Mouse (Mus musculus): Measurements from ENCODE around the gene Metrn. TPM values are rescaled to one million over a fixed set of nuclear protein-coding genes. Genes with fewer than 3 reads are reported as not detected.
A peak's percentile ranks its signal among the peaks of the same experiment; 100 is the strongest.
"Not testable (repeated sequence)": the region's sequence is repeated elsewhere in the genome, so short reads cannot be mapped to it uniquely, and the experiment has no call there.

Metrn gene
- polyA plus RNA-seq, 1 experiment from 2014 or later = 3.0 TPM

DNA sequence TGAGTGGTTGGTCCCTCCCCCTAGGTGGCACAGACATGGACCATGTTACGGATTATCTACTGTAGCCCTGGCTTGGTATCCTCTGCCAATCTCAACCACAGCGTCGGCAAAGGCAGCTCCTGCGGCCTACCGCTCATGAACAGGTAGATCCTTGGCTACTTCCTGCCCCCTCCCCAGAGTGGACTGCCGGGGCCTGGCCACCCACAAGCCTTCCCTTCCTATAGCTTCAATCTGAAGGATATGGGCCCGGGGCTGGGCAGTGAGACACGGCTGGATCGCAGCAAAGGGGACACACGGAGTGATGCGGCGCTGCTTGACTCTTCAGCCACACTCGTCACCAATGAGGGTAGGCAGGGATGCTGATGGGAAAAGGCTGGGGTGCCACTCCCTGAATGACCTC, 30.1 kb upstream of the Metrn start:
- no peak overlapping the region for H3K27ac ChIP-seq
- peaks cover 55% of the 10 kb centered on the region for H3K79me2 ChIP-seq (ENCODE audit: inconsistent target)
- H3K4me3 ChIP-seq (ENCODE audit: inconsistent target) = no peak overlapping the region
- H3K36me3 ChIP-seq (ENCODE audit: inconsistent target) = peaks cover 26% of the 10 kb centered on the region; the same call in 1 of the 2 replicates
- WGBS (ENCODE audit: missing documents) = 98% methylated on average over 13 of the region's 13 CpGs

- Histone ChIP-seq H3K27ac (no peak overlapping the region), H3K36me3 (ENCODE audit: inconsistent target) (peaks cover 26% of the 10 kb centered on the region; the same call in 1 of the 2 replicates), H3K4me3 (ENCODE audit: inconsistent target) (no peak overlapping the region), H3K79me2 (ENCODE audit: inconsistent target) (peaks cover 46% of the 10 kb centered on the region)
- WGBS (ENCODE audit: missing documents) = 96% methylated on average over 27 of the region's 27 CpGs
Observed at GRCm38 (mm10) chr17:25825984-25826570, 29.1 kb upstream of the Metrn start.

- 98% methylated on average over 6 of the region's 6 CpGs for WGBS (ENCODE audit: missing documents)
- H3K36me3 ChIP-seq (ENCODE audit: inconsistent target) = peaks cover 20% of the 10 kb centered on the region; the same call in 1 of the 2 replicates
Observed at GRCm38 (mm10) chr17:25825311-25825710, 28.4 kb upstream of the Metrn start.

GRCm38 (mm10) chr17:25824362-25825142, 27.6 kb upstream of the Metrn start:
- Histone ChIP-seq H3K4me3 (ENCODE audit: inconsistent target) (peak overlapping the region; percentile 93), H3K27ac (no peak overlapping the region), H3K79me2 (ENCODE audit: inconsistent target) (peaks cover 31% of the 10 kb centered on the region; the same call in 1 of the 2 replicates), H3K36me3 (ENCODE audit: inconsistent target) (peaks cover 20% of the 10 kb centered on the region; the same call in 1 of the 2 replicates)
- WGBS (ENCODE audit: missing documents) = 87% methylated on average over 15 of the region's 17 CpGs

More at GRCm38 (mm10) chr17:25825311-25825710, 28.4 kb upstream of the Metrn start:
- Histone ChIP-seq H3K4me3 (ENCODE audit: inconsistent target) (no peak overlapping the region), H3K27ac (no peak overlapping the region), H3K79me2 (ENCODE audit: inconsistent target) (peaks cover 38% of the 10 kb centered on the region)

DNA sequence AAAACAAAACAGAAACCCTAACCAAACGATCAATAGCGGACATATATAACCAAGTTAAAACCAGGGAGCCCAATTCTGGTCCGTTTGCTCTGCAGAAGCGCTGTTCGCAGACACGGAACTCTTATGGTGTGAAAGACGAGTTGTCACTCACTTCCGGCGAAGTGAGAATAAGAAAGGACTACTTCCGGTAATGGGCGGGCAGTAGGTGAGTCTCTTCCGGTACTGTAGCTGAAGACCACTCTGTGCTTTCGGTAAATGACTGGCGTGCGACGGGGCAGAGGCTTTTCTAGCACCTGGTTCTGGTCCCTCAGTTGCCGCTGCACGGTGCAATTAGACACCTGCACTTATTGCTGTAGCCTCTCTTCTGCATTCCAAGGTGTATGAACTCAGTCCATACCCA, 26.5 kb upstream of the Metrn start, which contains the start of gene Wdr24:
Wdr24 (plus strand) TSS at position 176 of the 400 bp plus-strand sequence.
- Histone ChIP-seq H3K36me3 (ENCODE audit: inconsistent target) (peaks cover 20% of the 10 kb centered on the region; the same call in 1 of the 2 replicates), H3K27ac (peak within 1 kb of the TSS; percentile 55), H3K79me2 (ENCODE audit: inconsistent target) (peaks cover 24% of the 10 kb centered on the region; the same call in 1 of the 2 replicates), H3K4me3 (ENCODE audit: inconsistent target) (peak within 1 kb of the TSS; percentile 93)
- WGBS (ENCODE audit: missing documents) = under 1% methylated on average over 18 of the region's 18 CpGs

- H3K79me2 ChIP-seq (ENCODE audit: inconsistent target) = peaks cover 6% of the 10 kb centered on the region; the same call in 1 of the 2 replicates
- H3K36me3 ChIP-seq (ENCODE audit: inconsistent target) = no peaks in the 10 kb centered on the region
- no peak overlapping the region for H3K27ac ChIP-seq
- H3K4me3 ChIP-seq (ENCODE audit: inconsistent target) = no peak overlapping the region
- 10% methylated on average over 44 of the region's 46 CpGs for WGBS (ENCODE audit: missing documents)
Observed at GRCm38 (mm10) chr17:25818851-25819780, 22.2 kb upstream of the Metrn start.

DNA sequence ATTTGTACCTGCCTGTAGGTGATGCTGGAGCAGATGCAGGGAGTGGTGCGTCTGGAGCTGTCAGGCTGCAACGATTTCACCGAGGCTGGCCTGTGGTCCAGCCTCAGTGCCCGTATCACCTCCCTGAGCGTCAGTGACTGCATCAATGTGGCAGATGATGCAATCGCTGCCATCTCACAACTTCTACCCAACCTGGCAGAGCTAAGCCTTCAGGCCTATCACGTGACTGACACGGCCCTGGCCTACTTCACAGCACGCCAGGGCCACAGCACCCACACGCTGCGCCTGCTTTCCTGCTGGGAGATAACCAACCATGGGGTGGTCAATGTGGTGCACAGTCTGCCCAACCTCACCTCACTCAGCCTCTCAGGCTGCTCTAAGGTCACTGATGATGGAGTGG, 20.7 kb upstream of the Metrn start:
- WGBS (ENCODE audit: missing documents) = 72% methylated on average over 11 of the region's 11 CpGs

GRCm38 (mm10) chr17:25813471-25813870, 16.5 kb upstream of the Metrn start:
- H3K4me3 ChIP-seq (ENCODE audit: inconsistent target) = no peak overlapping the region
- 2% methylated on average over 17 of the region's 20 CpGs for WGBS (ENCODE audit: missing documents)
- H3K79me2 ChIP-seq (ENCODE audit: inconsistent target) = no peaks in the 10 kb centered on the region
- no peaks in the 10 kb centered on the region for H3K36me3 ChIP-seq (ENCODE audit: inconsistent target)
- H3K27ac ChIP-seq = no peak overlapping the region

More for the DNA sequence above, 20.7 kb upstream of the Metrn start:
- Histone ChIP-seq H3K27ac (no peak overlapping the region), H3K36me3 (ENCODE audit: inconsistent target) (no peaks in the 10 kb centered on the region), H3K79me2 (ENCODE audit: inconsistent target) (no peaks in the 10 kb centered on the region), H3K4me3 (ENCODE audit: inconsistent target) (no peak overlapping the region)

GRCm38 (mm10) chr17:25810890-25811289, 14.0 kb upstream of the Metrn start:
- WGBS (ENCODE audit: missing documents) = 66% methylated on average over 4 of the region's 4 CpGs
- Histone ChIP-seq H3K27ac (no peak overlapping the region), H3K4me3 (ENCODE audit: inconsistent target) (no peak overlapping the region), H3K79me2 (ENCODE audit: inconsistent target) (no peaks in the 10 kb centered on the region), H3K36me3 (ENCODE audit: inconsistent target) (no peaks in the 10 kb centered on the region)

- H3K79me2 ChIP-seq (ENCODE audit: inconsistent target) = no peaks in the 10 kb centered on the region
- H3K4me3 ChIP-seq (ENCODE audit: inconsistent target) = no peak overlapping the region
- no peaks in the 10 kb centered on the region for H3K36me3 ChIP-seq (ENCODE audit: inconsistent target)
- no peak overlapping the region for H3K27ac ChIP-seq
- 16% methylated on average over 25 of the region's 25 CpGs for WGBS (ENCODE audit: missing documents)
Observed at GRCm38 (mm10) chr17:25809606-25810340, 12.8 kb upstream of the Metrn start.

GRCm38 (mm10) chr17:25808789-25809605, 12.1 kb upstream of the Metrn start, which contains the start of gene Fbxl16:
TSS of gene Fbxl16 (plus strand) at chr17:25809085.
- Histone ChIP-seq H3K27ac (no peak within 1 kb of the TSS), H3K4me3 (ENCODE audit: inconsistent target) (no peak within 1 kb of the TSS), H3K79me2 (ENCODE audit: inconsistent target) (no peaks in the 10 kb centered on the region), H3K36me3 (ENCODE audit: inconsistent target) (no peaks in the 10 kb centered on the region)
- under 1% methylated on average over 82 of the region's 100 CpGs for WGBS (ENCODE audit: missing documents)

- Histone ChIP-seq H3K4me3 (ENCODE audit: inconsistent target) (no peak overlapping the region), H3K27ac (no peak overlapping the region), H3K36me3 (ENCODE audit: inconsistent target) (no peaks in the 10 kb centered on the region), H3K79me2 (ENCODE audit: inconsistent target) (no peaks in the 10 kb centered on the region)
- 59% methylated on average over 5 of the region's 5 CpGs for WGBS (ENCODE audit: missing documents)
Observed at GRCm38 (mm10) chr17:25808028-25808427, 11.1 kb upstream of the Metrn start.

GRCm38 (mm10) chr17:25807452-25807851, 10.5 kb upstream of the Metrn start:
- WGBS (ENCODE audit: missing documents) = 42% methylated on average over 2 of the region's 2 CpGs
- not testable (repeated sequence) for H3K27ac ChIP-seq; H3K36me3 ChIP-seq (ENCODE audit: inconsistent target); H3K4me3 ChIP-seq (ENCODE audit: inconsistent target); H3K79me2 ChIP-seq (ENCODE audit: inconsistent target)

All from macrophage (primary cell).